Mouse (Mus musculus) heart, adult 8-10 months (tissue): ENCODE measurements around the gene Trim14. TPM values are rescaled to one million over a fixed set of nuclear protein-coding genes. Genes with fewer than 3 reads are reported as not detected.

ENCODE experiments used
- total RNA-seq, 4 experiments: library from RNA; stranded (reverse); gene quantifications; 2 replicates each; pipeline ENCODE4 v1.2.4; 2022

Gene Trim14
- total RNA-seq, 4 experiments from 2014 or later, result 1.6 to 2.5 (median 2.1) TPM

Other genes starting within 250 kb of the Trim14 start
- not detected for gene Foxe1, start 192.5 kb downstream of the Trim14 start, total RNA-seq
- 1 to 10 TPM; 2.1 to 3.7 (median 3.2) TPM for gene Trmo, start 146.7 kb downstream of the Trim14 start, total RNA-seq
- under 1 TPM in 1 of 4 experiments, not detected in 3; 0.37 TPM for gene Hemgn, start 122.6 kb downstream of the Trim14 start, total RNA-seq
- gene Anp32b, start 85.2 kb downstream of the Trim14 start, total RNA-seq, result 10 to 100 TPM; 59.5 to 64.7 (median 61.5) TPM
- gene Nans, start 46.9 kb downstream of the Trim14 start, total RNA-seq, result 10 to 100 TPM; 12.1 to 16.8 (median 15.6) TPM
- gene Coro2a, start 66.1 kb upstream of the Trim14 start, total RNA-seq, result under 1 TPM; 0.22 to 0.63 (median 0.46) TPM
- 1 to 10 TPM in 3 of 4 experiments, under 1 TPM in 1; 0.92 to 1.8 (median 1.3) TPM for gene Tbc1d2, start 114.1 kb upstream of the Trim14 start, total RNA-seq